Mouse (Mus musculus): ENCODE measurements around the gene Deaf1.

GRCm38 (mm10) chr7:141361510-141361909, 34.0 kb upstream of the Deaf1 start:
- no peak for TF ChIP-seq EP300 (IDR thresholded peaks at IDR 0.05)
- TF ChIP-seq CTCF (IDR thresholded peaks at IDR 0.05) = no peak

Measured in lung, postnatal 0 days (tissue).